Mouse (Mus musculus) kidney, postnatal 0 days (tissue): ENCODE results near the gene Larp7. TPM values are rescaled to one million over a fixed set of nuclear protein-coding genes. Genes with fewer than 3 reads are reported as not detected.

Source experiments
- ATAC-seq: fragments of 200-750 bp; cut with Nextera tagmentation; replicated peaks from 2 replicates; pipeline ENCODE4 v1.8.0; 2017; ENCODE audit warnings: low read depth, moderate number of reproducible peaks, moderate TSS enrichment, moderate library complexity; ENCODE audit not compliant: low FRiP score
- DNase-seq: peaks from one replicate; pipeline ENCODE4 v3.0.0-alpha.2; 2016; ENCODE audit warnings: low spot score
- H3K27ac ChIP-seq: fragments of 300-500 bp; sonication (generic); 2 replicates; pipeline ENCODE4 v1.5.1; 2014; ENCODE audit warnings: mild to moderate bottlenecking
- H3K27me3 ChIP-seq: fragments of 300-500 bp; sonication (generic); 2 replicates; pipeline ENCODE4 v1.6.1; 2014; ENCODE audit warnings: low read length, mixed read lengths; ENCODE audit not compliant: insufficient read depth
- H3K36me3 ChIP-seq: fragments of 300-500 bp; sonication (generic); 2 replicates; pipeline ENCODE4 v1.6.1; 2014; ENCODE audit warnings: low read length, mixed read lengths; ENCODE audit not compliant: insufficient read depth
- H3K4me1 ChIP-seq: fragments of 300-500 bp; sonication (generic); replicated peaks from 2 replicates; pipeline ENCODE4 v1.6.1; 2014; ENCODE audit warnings: antibody characterized with exemption, low read length, mixed read lengths; ENCODE audit not compliant: insufficient read depth
- H3K4me2 ChIP-seq: fragments of 300-500 bp; sonication (generic); 2 replicates; pipeline ENCODE4 v1.6.1; 2014; ENCODE audit warnings: mild to moderate bottlenecking, low read length, moderate library complexity, mixed read lengths
- H3K4me3 ChIP-seq: fragments of 300-500 bp; sonication (generic); replicated peaks from 2 replicates; pipeline ENCODE4 v1.5.1; 2014; ENCODE audit warnings: low read depth, low read length
- H3K9ac ChIP-seq: fragments of 300-500 bp; sonication (generic); 2 replicates; pipeline ENCODE4 v1.6.1; 2014; ENCODE audit warnings: low read depth, low read length
- H3K9me3 ChIP-seq: fragments of 300-500 bp; sonication (generic); replicated peaks from 2 replicates; pipeline ENCODE4 v1.6.1; 2016; ENCODE audit warnings: low read length, inconsistent platforms, mixed read lengths
- CTCF ChIP-seq: IDR thresholded peaks from 2 replicates; pipeline ENCODE4 v1.5.1; 2016; ENCODE audit warnings: antibody characterized with exemption, low read depth, mild to moderate bottlenecking, moderate library complexity
- WGBS: fragments of 180-500 bp; shearing (Covaris S2); extraction: QIAGEN DNeasy Blood & Tissue Kit; methylation state at CpG from one replicate; pipeline ENCODE4 v1.1.7; 2014; 5-methylcytosine and 5-hydroxymethylcytosine counted together
- polyA plus RNA-seq: library from polyadenylated mRNA; unstranded; fragments of >200 nt; fragmentation: Nextera tagmentation; extraction: Ambion mirVana; gene quantifications from 2 replicates; pipeline ENCODE4 v1.2.1, GENCODE M21; 2015

Larp7 gene
- polyA plus RNA-seq, 1 experiment from 2014 or later, result 46.1 TPM

GRCm38 (mm10) chr3:127554723-127555122 is 1.6 kb upstream of the Larp7 start:
- H3K9ac ChIP-seq, result no peak overlapping the region
- 44% methylated on average over 5 of the region's 5 CpGs for WGBS
- no peaks in the 10 kb centered on the region for H3K4me1 ChIP-seq
- TF ChIP-seq CTCF, result peak; percentile 51
- H3K4me3 ChIP-seq, result no peak overlapping the region
- no peak overlapping the region for H3K27ac ChIP-seq
- ATAC-seq, result no peak
- no peaks in the 10 kb centered on the region for H3K36me3 ChIP-seq
- no peaks in the 10 kb centered on the region for H3K9me3 ChIP-seq
- no peaks in the 10 kb centered on the region for H3K27me3 ChIP-seq
- H3K4me2 ChIP-seq, result no peak overlapping the region
- DNase-seq, result peak; percentile 60

- DNase-seq (peak; percentile 3), ATAC-seq (no peak)
- Histone ChIP-seq H3K9me3 (no peaks in the 10 kb centered on the region), H3K4me1 (no peaks in the 10 kb centered on the region), H3K4me2 (peak overlapping the region; percentile 78), H3K4me3 (peak overlapping the region; percentile 80), H3K9ac (peak overlapping the region; percentile 77), H3K27me3 (no peaks in the 10 kb centered on the region), H3K36me3 (no peaks in the 10 kb centered on the region), H3K27ac (peak overlapping the region; percentile 31; the same call in 1 of the 2 replicates)
- TF ChIP-seq CTCF, result no peak
- WGBS, result under 1% methylated on average over 4 of the region's 4 CpGs
Measured at GRCm38 (mm10) chr3:127553720-127554043, 533 bp upstream of the Larp7 start.

- peak overlapping the region; percentile 80 for H3K4me3 ChIP-seq
- no peak for DNase-seq
- 5% methylated on average over 11 of the region's 13 CpGs for WGBS
Measured at GRCm38 (mm10) chr3:127552434-127552972, 646 bp downstream of the Larp7 start.

GRCm38 (mm10) chr3:127547882-127548281 is 5.3 kb downstream of the Larp7 start:
- H3K36me3 ChIP-seq, result peaks cover 13% of the 10 kb centered on the region
- DNase-seq, result peak; percentile 39
- no peak overlapping the region for H3K27ac ChIP-seq
- H3K4me1 ChIP-seq, result no peaks in the 10 kb centered on the region
- H3K4me2 ChIP-seq, result no peak overlapping the region
- no peak for ATAC-seq
- 47% methylated on average over 5 of the region's 5 CpGs for WGBS
- no peak overlapping the region for H3K9ac ChIP-seq
- H3K27me3 ChIP-seq, result no peaks in the 10 kb centered on the region
- H3K9me3 ChIP-seq, result no peaks in the 10 kb centered on the region
- TF ChIP-seq CTCF, result peak; percentile 69
- no peak overlapping the region for H3K4me3 ChIP-seq

More at GRCm38 (mm10) chr3:127552434-127552972, 646 bp downstream of the Larp7 start:
- no peak for ATAC-seq
- Histone ChIP-seq H3K27me3 (no peaks in the 10 kb centered on the region), H3K9me3 (no peaks in the 10 kb centered on the region), H3K27ac (peak overlapping the region; percentile 95; the same call in 1 of the 2 replicates), H3K4me1 (no peaks in the 10 kb centered on the region), H3K4me2 (peak overlapping the region; percentile 47), H3K9ac (peak overlapping the region; percentile 77), H3K36me3 (no peaks in the 10 kb centered on the region)
- no peak for TF ChIP-seq CTCF

- WGBS, result 45% methylated on average over 5 of the region's 5 CpGs
Measured at GRCm38 (mm10) chr3:127544610-127545121, 8.5 kb downstream of the Larp7 start.

GRCm38 (mm10) chr3:127543976-127544375 is 9.2 kb downstream of the Larp7 start:
- peaks cover 25% of the 10 kb centered on the region for H3K36me3 ChIP-seq
- 86% methylated on average over 4 of the region's 4 CpGs for WGBS
- H3K4me3 ChIP-seq, result no peak overlapping the region
- no peak overlapping the region for H3K4me2 ChIP-seq
- H3K27me3 ChIP-seq, result no peaks in the 10 kb centered on the region
- no peaks in the 10 kb centered on the region for H3K9me3 ChIP-seq
- ATAC-seq (no peak), DNase-seq (no peak)
- H3K27ac ChIP-seq, result no peak overlapping the region
- no peak overlapping the region for H3K9ac ChIP-seq
- H3K4me1 ChIP-seq, result no peaks in the 10 kb centered on the region
- TF ChIP-seq CTCF, result no peak

More at GRCm38 (mm10) chr3:127544610-127545121, 8.5 kb downstream of the Larp7 start:
- ATAC-seq (no peak), DNase-seq (no peak)
- Histone ChIP-seq H3K27me3 (no peaks in the 10 kb centered on the region), H3K4me2 (no peak overlapping the region), H3K9me3 (no peaks in the 10 kb centered on the region), H3K4me3 (no peak overlapping the region), H3K4me1 (no peaks in the 10 kb centered on the region), H3K9ac (no peak overlapping the region), H3K27ac (no peak overlapping the region), H3K36me3 (peaks cover 25% of the 10 kb centered on the region)
- TF ChIP-seq CTCF, result no peak
